Mouse (Mus musculus): ENCODE measurements at regions not wholly inside any gene's neighbourhood (a gene's known extent, or its start where the extent isn't known, plus 50 kb on each side); places are given as distances from the start of the nearest gene placed in this dataset.

GRCm38 (mm10) chr3:148115576-148115975 lies 874.8 kb downstream of the Adgrl2 start:
- H3K4me3 ChIP-seq (replicated peaks; ENCODE audit: extremely low read depth, low read depth, low read length) = no peak overlapping the region
- H3K4me1 ChIP-seq (ENCODE audit: control insufficient read depth, insufficient read depth, low read length) = no peaks in the 10 kb centered on the region
- no peak for DNase-seq
- TF ChIP-seq POLR2A (IDR thresholded peaks at IDR 0.05; ENCODE audit: borderline replicate concordance, extremely low read depth, low read depth, low read length) (no peak), CTCF (IDR thresholded peaks at IDR 0.05; ENCODE audit: insufficient read depth, low read length) (no peak)

GRCm38 (mm10) chr3:148112204-148112603 lies 878.2 kb downstream of the Adgrl2 start:
- 84% methylated on average over 3 of the region's 3 CpGs for WGBS

GRCm38 (mm10) chr3:148107031-148107430 lies 883.3 kb downstream of the Adgrl2 start:
- H3K4me1 ChIP-seq (ENCODE audit: control insufficient read depth, insufficient read depth, low read length) = no peaks in the 10 kb centered on the region
- TF ChIP-seq CTCF (IDR thresholded peaks at IDR 0.05; ENCODE audit: insufficient read depth, low read length) (no peak), POLR2A (IDR thresholded peaks at IDR 0.05; ENCODE audit: borderline replicate concordance, extremely low read depth, low read depth, low read length) (no peak)
- H3K4me3 ChIP-seq (replicated peaks; ENCODE audit: extremely low read depth, low read depth, low read length) = no peak overlapping the region
- WGBS = 87% methylated on average over 1 of the region's 1 CpGs
- no peak for DNase-seq

More at GRCm38 (mm10) chr3:148112204-148112603, 878.2 kb downstream of the Adgrl2 start:
- Histone ChIP-seq H3K4me1 (ENCODE audit: control insufficient read depth, insufficient read depth, low read length) (no peaks in the 10 kb centered on the region), H3K4me3 (replicated peaks; ENCODE audit: extremely low read depth, low read depth, low read length) (no peak overlapping the region)
- no peak for TF ChIP-seq POLR2A (IDR thresholded peaks at IDR 0.05; ENCODE audit: borderline replicate concordance, extremely low read depth, low read depth, low read length)
- TF ChIP-seq CTCF (IDR thresholded peaks at IDR 0.05; ENCODE audit: insufficient read depth, low read length) = no peak
- DNase-seq = no peak

- H3K4me1 ChIP-seq (ENCODE audit: control insufficient read depth, insufficient read depth, low read length) = no peaks in the 10 kb centered on the region
- no peak for DNase-seq
- 89% methylated on average over 4 of the region's 4 CpGs for WGBS
- no peak for TF ChIP-seq CTCF (IDR thresholded peaks at IDR 0.05; ENCODE audit: insufficient read depth, low read length)
- no peak for TF ChIP-seq POLR2A (IDR thresholded peaks at IDR 0.05; ENCODE audit: borderline replicate concordance, extremely low read depth, low read depth, low read length)
- H3K4me3 ChIP-seq (replicated peaks; ENCODE audit: extremely low read depth, low read depth, low read length) = no peak overlapping the region
Measured at GRCm38 (mm10) chr3:148093930-148094329, 896.4 kb downstream of the Adgrl2 start.

GRCm38 (mm10) chr3:148075841-148076240 lies 914.5 kb downstream of the Adgrl2 start:
- 58% methylated on average over 2 of the region's 2 CpGs for WGBS
- Histone ChIP-seq H3K4me3 (replicated peaks; ENCODE audit: extremely low read depth, low read depth, low read length) (no peak overlapping the region), H3K4me1 (ENCODE audit: control insufficient read depth, insufficient read depth, low read length) (no peaks in the 10 kb centered on the region)
- DNase-seq = no peak
- TF ChIP-seq POLR2A (IDR thresholded peaks at IDR 0.05; ENCODE audit: borderline replicate concordance, extremely low read depth, low read depth, low read length) = no peak
- no peak for TF ChIP-seq CTCF (IDR thresholded peaks at IDR 0.05; ENCODE audit: insufficient read depth, low read length)

GRCm38 (mm10) chr3:148066701-148067100 lies 923.7 kb downstream of the Adgrl2 start:
- Histone ChIP-seq H3K4me1 (ENCODE audit: control insufficient read depth, insufficient read depth, low read length) (no peaks in the 10 kb centered on the region), H3K4me3 (replicated peaks; ENCODE audit: extremely low read depth, low read depth, low read length) (no peak overlapping the region)
- 96% methylated on average over 6 of the region's 6 CpGs for WGBS
- no peak for DNase-seq
- no peak for TF ChIP-seq POLR2A (IDR thresholded peaks at IDR 0.05; ENCODE audit: borderline replicate concordance, extremely low read depth, low read depth, low read length)
- TF ChIP-seq CTCF (IDR thresholded peaks at IDR 0.05; ENCODE audit: insufficient read depth, low read length) = no peak

- WGBS = 58% methylated on average over 4 of the region's 4 CpGs
- TF ChIP-seq POLR2A (IDR thresholded peaks at IDR 0.05; ENCODE audit: borderline replicate concordance, extremely low read depth, low read depth, low read length) (no peak), CTCF (IDR thresholded peaks at IDR 0.05; ENCODE audit: insufficient read depth, low read length) (no peak)
- no peak for DNase-seq
- no peaks in the 10 kb centered on the region for H3K4me1 ChIP-seq (ENCODE audit: control insufficient read depth, insufficient read depth, low read length)
- H3K4me3 ChIP-seq (replicated peaks; ENCODE audit: extremely low read depth, low read depth, low read length) = no peak overlapping the region
Measured at GRCm38 (mm10) chr3:148056074-148056473, 934.3 kb downstream of the Adgrl2 start.

- WGBS = 65% methylated on average over 5 of the region's 5 CpGs
- H3K4me1 ChIP-seq (ENCODE audit: control insufficient read depth, insufficient read depth, low read length) = no peaks in the 10 kb centered on the region
- TF ChIP-seq CTCF (IDR thresholded peaks at IDR 0.05; ENCODE audit: insufficient read depth, low read length) (no peak), POLR2A (IDR thresholded peaks at IDR 0.05; ENCODE audit: borderline replicate concordance, extremely low read depth, low read depth, low read length) (no peak)
- no peak overlapping the region for H3K4me3 ChIP-seq (replicated peaks; ENCODE audit: extremely low read depth, low read depth, low read length)
- no peak for DNase-seq
Measured at GRCm38 (mm10) chr3:148052516-148052915, 937.8 kb downstream of the Adgrl2 start.

- WGBS = 70% methylated on average over 2 of the region's 2 CpGs
- H3K4me3 ChIP-seq (replicated peaks; ENCODE audit: extremely low read depth, low read depth, low read length) = no peak overlapping the region
- no peaks in the 10 kb centered on the region for H3K4me1 ChIP-seq (ENCODE audit: control insufficient read depth, insufficient read depth, low read length)
- no peak for DNase-seq
- TF ChIP-seq POLR2A (IDR thresholded peaks at IDR 0.05; ENCODE audit: borderline replicate concordance, extremely low read depth, low read depth, low read length) (no peak), CTCF (IDR thresholded peaks at IDR 0.05; ENCODE audit: insufficient read depth, low read length) (no peak)
Measured at GRCm38 (mm10) chr3:148048247-148048646, 942.1 kb downstream of the Adgrl2 start.

- 74% methylated on average over 6 of the region's 6 CpGs for WGBS
- DNase-seq = no peak
- Histone ChIP-seq H3K4me1 (ENCODE audit: control insufficient read depth, insufficient read depth, low read length) (no peaks in the 10 kb centered on the region), H3K4me3 (replicated peaks; ENCODE audit: extremely low read depth, low read depth, low read length) (no peak overlapping the region)
- TF ChIP-seq CTCF (IDR thresholded peaks at IDR 0.05; ENCODE audit: insufficient read depth, low read length) (no peak), POLR2A (IDR thresholded peaks at IDR 0.05; ENCODE audit: borderline replicate concordance, extremely low read depth, low read depth, low read length) (no peak)
Measured at GRCm38 (mm10) chr3:148032532-148032931, 957.8 kb downstream of the Adgrl2 start.
